Mouse (Mus musculus) left cerebral cortex, adult 2 months (tissue): ENCODE results near the gene Yae1d1. TPM values are rescaled to one million over a fixed set of nuclear protein-coding genes. Genes with fewer than 3 reads are reported as not detected.
"Not testable (repeated sequence)": the region's sequence is repeated elsewhere in the genome, so short reads cannot be mapped to it uniquely, and the experiment has no call there.

Experiments
- DNase-seq, 2 experiments: peaks; one replicate each; pipeline ENCODE4 v3.0.0; 2021 to 2022; ENCODE audit warnings: low spot score in 2 of 2, mixed read lengths in 1 of 2; ENCODE audit errors: extremely low spot score in 1 of 2
- H3K27ac ChIP-seq: fragments of 200-600 bp; 2 replicates; pipeline ENCODE4 v1.8.1; 2022
- H3K4me3 ChIP-seq: fragments of 200-600 bp; 2 replicates; pipeline ENCODE4 v1.8.1; 2022
- CTCF ChIP-seq: fragments of 200-600 bp; IDR thresholded peaks from 2 replicates; pipeline ENCODE4 v1.8.1; 2022; ENCODE audit warnings: antibody characterized with exemption, mild to moderate bottlenecking, moderate library complexity
- intact Hi-C: fragments of 180-260 bp; cut with DNase I; formaldehyde crosslinking; loops from one replicate; pipeline ENCODE4 v1.15.1; 2025
- total RNA-seq, 2 experiments: library from RNA; stranded (reverse); gene quantifications; 2 replicates each; pipeline ENCODE4 v1.2.3; 2021

The Yae1d1 gene
- total RNA-seq, 2 experiments from 2014 or later, result 24.8 to 25.3 TPM

DNA sequence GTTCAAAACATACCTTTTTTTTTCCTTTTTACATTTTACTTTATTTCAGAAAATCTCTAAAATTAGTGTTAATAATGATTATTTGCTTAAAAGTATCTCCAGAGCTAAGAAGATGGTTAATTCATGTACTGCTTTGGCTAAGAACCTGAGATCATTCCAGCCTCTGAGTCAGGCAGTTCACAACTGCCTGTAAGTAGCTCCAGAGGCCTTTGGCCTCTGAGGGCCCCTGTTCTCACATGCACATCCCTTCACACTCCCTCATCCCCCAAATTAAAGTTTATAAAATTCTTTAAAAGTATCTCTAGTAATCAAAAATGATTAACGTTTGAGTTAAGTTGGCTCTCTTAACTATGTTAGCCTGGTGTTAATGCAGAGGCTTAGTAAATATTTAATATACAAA lies 17.7 kb downstream of the Yae1d1 start:
- Histone ChIP-seq H3K27ac (no peak overlapping the region), H3K4me3 (no peak overlapping the region)
- intact Hi-C loops, result no loop called here
- DNase-seq, result no peak
- TF ChIP-seq CTCF, result no peak

DNA sequence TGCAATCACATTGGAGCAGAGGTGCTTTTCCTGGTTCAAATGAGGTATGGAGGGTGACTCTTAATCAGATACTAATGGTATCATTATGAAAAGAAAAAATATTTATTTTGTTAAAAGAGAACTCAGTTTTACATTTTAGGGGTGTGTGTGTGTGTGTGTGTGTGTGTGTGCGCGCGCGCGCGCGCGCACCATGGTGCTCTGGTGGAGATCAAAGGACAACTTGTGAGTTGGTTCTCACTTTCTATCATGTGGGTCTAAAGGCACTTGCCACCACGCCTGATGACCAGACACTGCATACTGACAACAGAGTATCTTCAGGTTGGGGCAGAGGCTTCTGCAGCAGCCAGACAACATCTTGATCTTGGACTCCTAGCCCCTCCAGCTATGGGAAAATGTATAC lies 18.4 kb downstream of the Yae1d1 start:
- intact Hi-C loops, result no loop called here

DNA sequence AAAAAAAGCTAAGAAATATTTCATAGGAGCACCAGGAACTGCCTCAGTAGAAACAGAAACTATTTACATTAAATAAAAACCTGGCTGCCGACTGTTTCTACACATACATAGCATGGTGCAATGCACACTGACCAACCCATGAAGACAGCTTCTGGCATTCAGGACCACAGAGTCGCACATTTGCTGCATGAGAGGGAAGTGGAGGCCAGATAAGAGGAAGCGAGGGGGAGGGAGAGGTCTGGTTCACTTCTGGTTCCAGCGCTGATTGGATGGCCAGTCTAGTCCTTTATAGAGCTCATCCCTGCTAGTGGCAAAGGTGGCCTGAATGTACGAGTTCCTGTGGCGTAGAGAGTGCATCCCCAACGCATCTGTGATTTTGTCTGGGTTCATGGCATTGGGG lies 32.5 kb downstream of the Yae1d1 start:
- Histone ChIP-seq H3K4me3 (no peak overlapping the region), H3K27ac (no peak overlapping the region)
- intact Hi-C loops, result no loop called here
- no peak for DNase-seq
- no peak for TF ChIP-seq CTCF

More for the DNA sequence above, 18.4 kb downstream of the Yae1d1 start:
- Histone ChIP-seq H3K4me3 (no peak overlapping the region), H3K27ac (no peak overlapping the region)
- no peak for DNase-seq
- TF ChIP-seq CTCF, result no peak

DNA sequence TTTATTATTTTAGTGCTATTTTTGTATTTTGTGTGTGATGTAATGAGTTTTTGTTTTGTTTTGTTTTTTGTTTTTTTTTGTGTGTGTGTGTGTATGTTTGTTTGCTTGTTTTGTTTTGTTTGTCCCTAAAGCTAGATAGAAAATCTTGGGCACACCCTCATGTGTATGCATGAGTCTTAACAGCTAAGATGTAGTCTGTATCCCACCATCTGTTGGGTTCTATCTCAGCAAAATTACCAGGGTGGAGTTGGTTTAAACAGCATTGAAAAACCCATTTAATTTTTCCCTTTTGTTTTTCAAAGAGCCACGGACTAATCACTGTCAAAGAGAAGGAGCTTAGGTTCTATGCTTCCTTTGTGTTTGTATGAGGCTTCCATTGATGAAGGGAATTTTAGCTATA lies 38.9 kb downstream of the Yae1d1 start:
- no peak for DNase-seq
- Histone ChIP-seq H3K4me3 (no peak overlapping the region), H3K27ac (no peak overlapping the region)
- intact Hi-C loops, result no loop called here
- no peak for TF ChIP-seq CTCF

DNA sequence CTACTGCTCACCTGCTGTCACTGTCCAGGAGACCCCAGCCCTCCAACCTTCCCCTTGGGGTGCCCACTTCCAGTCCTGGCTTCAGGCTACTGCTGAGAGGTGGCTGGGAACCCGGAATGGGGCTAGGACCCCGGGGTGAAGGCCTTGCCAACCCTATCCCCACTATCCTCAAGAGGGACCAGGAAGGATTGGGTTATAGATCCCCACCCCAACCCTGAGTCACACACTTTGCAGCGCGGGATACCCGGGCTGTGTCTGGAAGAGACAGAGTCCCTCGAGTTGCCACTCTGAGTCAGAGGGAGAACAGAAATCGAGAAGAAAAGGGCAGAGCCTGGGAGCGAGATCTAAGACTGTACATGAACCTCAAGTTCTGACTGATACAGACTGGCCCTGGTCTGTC lies 42.6 kb downstream of the Yae1d1 start:
- H3K4me3 ChIP-seq, H3K27ac ChIP-seq, intact Hi-C loops, DNase-seq: not testable (repeated sequence)

DNA sequence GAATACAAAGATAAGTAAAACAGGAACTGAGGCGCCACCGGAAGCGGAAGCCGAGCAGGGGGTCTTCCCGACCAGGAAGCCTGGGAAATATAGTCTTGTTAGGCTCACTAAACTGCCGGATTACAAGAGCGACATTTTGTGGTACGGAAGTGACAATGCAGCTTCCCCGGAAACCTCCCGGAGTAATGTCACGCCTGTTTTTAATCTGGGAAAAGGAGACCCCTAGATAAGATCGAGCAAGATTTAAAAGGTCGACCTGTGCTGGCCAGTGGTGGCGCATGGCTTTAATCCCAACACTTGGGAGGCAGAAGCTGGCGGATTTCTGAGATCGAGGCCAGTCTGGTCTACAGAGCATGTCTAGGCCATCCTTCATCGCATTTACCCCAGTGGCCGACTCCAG lies 43.6 kb downstream of the Yae1d1 start:
- no peak for TF ChIP-seq CTCF
- H3K4me3 ChIP-seq, result no peak overlapping the region
- H3K27ac ChIP-seq, result no peak overlapping the region
- no peak for DNase-seq
- intact Hi-C loops, result no loop called here

DNA sequence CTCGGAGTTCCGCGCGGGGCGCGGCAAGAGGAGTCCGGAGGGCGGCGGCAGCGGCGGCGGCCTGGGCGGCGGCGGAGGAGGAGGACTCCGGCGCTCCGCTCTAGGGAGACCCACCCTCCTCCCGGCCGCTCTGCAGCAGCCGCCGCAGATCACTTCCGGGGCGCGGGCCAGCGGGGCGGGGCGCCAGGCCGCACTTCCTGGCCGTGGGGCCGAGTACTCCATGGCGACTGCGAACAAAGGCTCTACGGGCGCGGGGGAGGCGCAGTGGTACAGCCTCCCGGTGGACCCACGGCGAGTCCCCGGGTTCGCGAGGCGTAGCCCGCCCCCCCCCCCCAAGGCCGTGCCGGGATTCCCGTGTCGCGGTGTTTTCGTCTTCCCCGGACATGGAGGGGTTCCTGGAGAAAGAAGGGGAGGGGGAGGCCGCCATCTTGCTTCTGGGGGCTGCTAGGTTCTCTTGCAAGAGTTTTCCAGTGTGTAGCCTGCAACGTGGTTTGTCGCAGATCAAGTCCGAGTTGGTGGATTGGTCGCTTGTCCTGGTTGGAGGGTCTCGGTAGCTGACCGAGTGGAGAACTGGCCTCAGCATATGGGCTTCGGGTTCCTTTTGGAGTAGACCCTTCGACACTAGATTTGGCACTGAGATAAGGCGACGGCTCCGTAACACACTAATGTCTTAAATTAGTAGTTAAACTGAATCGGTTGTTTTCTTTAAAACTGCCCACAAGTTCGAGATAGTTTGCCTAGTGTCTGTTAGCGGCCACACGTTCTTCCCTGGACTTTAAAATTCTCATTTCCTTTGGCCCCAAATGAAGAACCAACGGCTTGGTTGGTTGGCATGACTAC lies 48.9 kb downstream of the Yae1d1 start, which contains the start of gene Rala:
Gene Rala (minus strand): TSS at position 162 of the 840 bp plus-strand sequence.
- no peak; the same call in 1 of the 2 replicates for TF ChIP-seq CTCF
- intact Hi-C loops, result loop anchor here (5.0 kb wide), 1 partner anchor 42 kb away; no protein-coding TSS in a partner anchor
- DNase-seq, result peak; percentile 94 to 95
- peak within 1 kb of the TSS; percentile 91 for H3K4me3 ChIP-seq
- peak within 1 kb of the TSS; percentile 95 for H3K27ac ChIP-seq

DNA sequence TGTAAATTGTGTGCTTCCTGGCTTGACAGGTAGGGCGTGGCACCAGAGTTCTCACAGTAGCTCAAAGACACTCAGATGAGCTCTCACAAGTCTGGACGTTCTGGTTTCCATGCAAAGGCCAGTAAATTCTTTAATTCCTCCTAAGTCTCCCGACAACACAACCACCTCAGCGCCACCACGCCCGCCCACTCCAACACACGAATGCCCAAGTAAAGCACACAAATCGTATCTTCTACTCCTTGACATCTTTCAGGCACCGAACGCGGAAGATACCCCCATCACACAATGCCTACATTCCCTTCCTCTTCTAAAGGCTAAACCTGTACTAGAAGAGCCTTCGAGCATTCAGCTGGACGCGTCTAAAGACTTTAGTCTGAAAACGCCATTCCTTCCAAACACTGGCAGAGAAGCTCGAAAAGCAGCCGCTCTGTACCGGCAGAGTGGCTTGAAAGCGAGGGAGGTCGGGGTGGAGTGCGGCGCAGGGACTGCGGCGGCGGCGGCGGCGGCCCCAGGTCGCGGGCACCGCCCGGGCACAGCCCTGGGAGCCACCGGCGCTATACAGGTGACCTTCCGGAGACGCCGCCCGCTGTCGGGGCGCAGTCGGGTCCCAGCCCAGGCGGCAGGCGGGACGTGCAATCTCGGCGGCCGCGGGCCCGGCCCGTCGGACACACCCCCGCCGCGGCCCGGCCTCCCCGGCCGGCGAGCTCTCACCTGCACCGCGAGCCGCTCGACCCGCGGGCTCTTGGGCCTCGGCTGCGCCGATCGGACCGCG lies 49.7 kb downstream of the Yae1d1 start:
- intact Hi-C loops, result loop anchor here (5.0 kb wide), 1 partner anchor 41 kb away; no protein-coding TSS in a partner anchor

DNA sequence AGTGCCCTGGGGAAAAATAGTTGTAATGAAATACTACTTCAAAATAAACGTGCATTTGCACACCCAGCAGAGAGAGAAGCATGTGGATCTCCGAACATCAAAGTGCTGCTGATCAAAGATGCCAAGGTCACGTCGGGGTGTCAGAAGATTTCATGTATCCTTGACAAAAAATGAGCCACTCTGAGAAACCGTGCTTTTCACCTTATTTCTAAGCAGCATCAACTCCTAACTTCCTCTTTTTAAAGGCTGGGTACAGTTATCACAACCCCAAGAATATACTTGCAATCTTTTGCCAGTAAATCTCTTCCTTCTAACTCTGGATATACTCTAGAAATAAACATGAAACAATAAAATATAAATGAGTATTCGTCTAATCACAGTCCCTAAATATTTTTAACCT lies 50.8 kb downstream of the Yae1d1 start:
- no peak overlapping the region for H3K27ac ChIP-seq
- intact Hi-C loops, result loop anchor here (5.0 kb wide), 1 partner anchor 40 kb away; no protein-coding TSS in a partner anchor
- TF ChIP-seq CTCF, result no peak
- no peak for DNase-seq
- no peak overlapping the region for H3K4me3 ChIP-seq

More for the DNA sequence above, 49.7 kb downstream of the Yae1d1 start:
- peak overlapping the region; percentile 91 for H3K4me3 ChIP-seq
- TF ChIP-seq CTCF, result no peak
- peak overlapping the region; percentile 95 for H3K27ac ChIP-seq
- peak; percentile 24 to 25 for DNase-seq

Other genes with a start within 250 kb of the Yae1d1 start
- gene Cdk13, start 188.3 kb downstream of the Yae1d1 start, total RNA-seq, result 10 to 100 TPM; 55.9 to 71.6 TPM
- gene Rala, start 49.1 kb downstream of the Yae1d1 start, total RNA-seq, result 10 to 100 TPM; 57.1 to 59.0 TPM